Mouse (Mus musculus) left cerebral cortex, adult 8-10 months (tissue): ENCODE measurements around the gene Il6st. TPM values are rescaled to one million over a fixed set of nuclear protein-coding genes. Genes with fewer than 3 reads are reported as not detected.
A peak's percentile ranks its signal among the peaks of the same experiment; 100 is the strongest.

ENCODE experiments used
- DNase-seq, 2 experiments: peaks; one replicate each; pipeline ENCODE4 v3.0.0; 2022; ENCODE audit warnings: low spot score in 2 of 2
- total RNA-seq, 4 experiments: library from RNA; stranded (reverse); gene quantifications; 2 replicates each; pipeline ENCODE4 v1.2.4; 2022

The Il6st gene
- total RNA-seq, 4 experiments from 2014 or later, result 86.9 to 95.9 (median 91.0) TPM

GRCm38 (mm10) chr13:112479926-112480325 lies 16.1 kb downstream of the Il6st start:
- DNase-seq, result no peak

GRCm38 (mm10) chr13:112482525-112482924 lies 18.7 kb downstream of the Il6st start:
- DNase-seq, result no peak

DNA sequence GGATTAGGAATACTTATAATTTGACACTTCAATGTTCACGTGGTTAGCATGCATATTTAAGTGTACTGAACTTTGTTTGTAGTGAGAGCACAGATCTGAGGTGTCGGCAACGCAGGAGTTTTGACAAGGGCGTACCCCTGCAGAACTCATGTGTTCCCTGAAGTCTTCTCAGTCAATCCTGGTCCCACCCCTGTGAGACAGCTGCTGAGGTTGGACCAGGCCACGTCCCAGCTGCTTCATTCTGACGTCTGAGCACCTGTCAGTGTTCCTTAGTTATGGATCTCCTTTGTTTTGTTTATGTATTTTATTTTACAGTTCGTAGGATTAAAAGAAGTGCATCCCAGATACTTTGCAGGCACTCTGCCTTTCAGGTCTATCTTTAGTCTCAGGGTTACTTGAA lies 19.1 kb downstream of the Il6st start:
- no peak for DNase-seq

DNA sequence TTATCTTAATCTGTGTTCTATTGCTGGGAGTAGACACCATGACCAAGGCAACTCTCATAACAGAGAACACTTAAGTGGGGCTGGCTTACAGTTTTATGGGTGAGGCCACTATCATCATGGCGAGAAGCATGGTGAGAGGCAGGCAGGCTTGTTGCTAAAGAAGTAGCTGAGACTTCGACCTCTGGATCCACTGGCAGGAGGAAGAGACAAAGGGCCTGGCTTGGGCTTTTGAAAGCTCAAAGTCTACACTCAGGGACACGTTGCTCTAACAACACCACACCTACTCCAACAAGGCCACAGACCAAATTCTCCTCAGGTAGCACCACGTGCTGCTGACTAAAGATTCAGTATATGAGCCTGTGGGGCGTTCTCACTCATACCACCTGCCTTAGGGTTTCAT lies 22.4 kb downstream of the Il6st start:
- DNase-seq, result no peak

GRCm38 (mm10) chr13:112486676-112487075 lies 22.8 kb downstream of the Il6st start:
- DNase-seq, result no peak

DNA sequence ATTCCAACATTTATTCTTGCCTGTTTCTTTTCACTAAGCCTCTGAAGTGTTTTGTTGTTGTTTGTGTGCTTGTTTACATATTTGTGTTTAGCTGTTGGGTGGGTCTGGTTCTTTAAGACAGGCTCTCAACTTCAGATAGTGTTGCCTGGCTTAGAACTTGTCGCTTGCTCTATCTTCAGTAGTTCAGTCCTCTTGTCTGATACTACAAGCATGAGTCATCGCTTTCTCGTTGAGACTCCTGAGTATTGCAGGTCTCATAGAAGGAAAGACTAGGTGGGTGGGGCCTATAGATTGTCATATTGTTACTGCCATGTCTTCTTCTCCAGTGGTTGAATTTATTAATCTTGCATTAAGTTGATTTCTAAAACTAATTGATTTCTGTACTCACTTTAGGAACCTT lies 26.2 kb downstream of the Il6st start:
- DNase-seq, result no peak

DNA sequence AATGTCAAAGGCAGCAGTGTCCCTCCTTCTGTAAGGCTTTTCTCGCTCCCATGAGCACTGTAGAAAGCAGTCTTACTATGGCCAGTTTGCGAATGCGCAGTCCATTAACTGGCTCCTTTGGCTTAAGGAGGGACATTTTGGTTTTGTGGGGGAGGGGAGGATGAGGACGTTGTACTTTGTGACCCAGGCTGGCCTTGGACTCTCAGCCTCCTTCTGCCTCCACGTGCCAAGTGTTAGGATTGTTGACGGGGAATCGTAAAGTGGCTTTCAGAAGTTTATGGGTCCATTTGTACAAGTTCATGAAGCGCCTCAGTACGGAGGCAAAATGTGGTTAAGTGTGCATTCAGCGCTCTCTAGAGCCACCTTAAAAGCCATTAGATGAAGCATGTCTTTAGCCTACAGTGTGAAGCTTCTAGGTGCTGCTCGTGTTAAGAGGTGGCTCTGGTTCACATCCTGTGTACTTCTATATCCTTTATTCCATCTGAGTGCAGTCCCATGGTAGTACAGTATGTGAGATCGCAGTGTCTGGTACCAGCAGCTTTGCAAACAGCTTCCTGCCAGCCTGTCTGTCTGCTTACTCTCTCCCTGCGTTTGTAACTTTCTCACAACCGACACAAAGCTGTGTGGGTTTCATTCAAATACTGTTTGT lies 27.9 kb downstream of the Il6st start:
- DNase-seq, result no peak

DNA sequence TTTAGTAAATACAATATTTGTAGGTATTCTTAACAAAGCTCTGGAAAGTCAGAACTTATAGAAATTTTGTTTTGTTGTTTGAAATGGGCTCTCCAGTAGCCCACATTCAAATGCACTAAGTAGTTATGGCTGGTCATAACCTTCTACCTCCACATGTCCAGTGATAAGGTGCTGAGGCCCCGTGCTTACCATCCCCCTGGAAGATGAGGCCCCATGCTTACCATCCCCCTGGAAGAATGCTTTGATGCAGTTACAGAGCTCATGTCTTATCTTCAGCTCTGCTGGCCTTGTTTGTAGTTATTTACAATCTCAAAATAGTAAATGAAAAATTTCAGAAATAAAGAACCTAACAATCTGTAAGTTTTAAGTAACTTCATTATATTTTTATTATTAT lies 28.4 kb downstream of the Il6st start:
- DNase-seq, result no peak

DNA sequence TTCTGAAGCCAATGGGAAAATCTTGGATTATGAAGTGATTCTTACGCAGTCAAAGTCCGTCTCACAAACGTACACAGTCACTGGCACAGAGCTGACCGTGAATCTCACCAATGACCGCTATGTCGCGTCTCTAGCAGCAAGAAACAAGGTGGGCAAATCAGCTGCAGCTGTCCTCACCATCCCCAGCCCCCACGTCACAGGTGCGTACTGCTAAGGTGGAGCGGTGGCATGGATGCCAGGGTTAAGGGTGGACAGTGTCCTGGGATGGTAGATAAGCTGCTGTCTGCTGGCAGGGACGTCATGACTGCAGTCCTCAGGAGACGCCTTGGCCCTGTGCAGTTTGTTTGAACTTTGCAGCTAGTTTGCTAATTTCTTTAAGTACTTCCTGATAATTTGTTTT lies 30.7 kb downstream of the Il6st start:
- no peak for DNase-seq

DNA sequence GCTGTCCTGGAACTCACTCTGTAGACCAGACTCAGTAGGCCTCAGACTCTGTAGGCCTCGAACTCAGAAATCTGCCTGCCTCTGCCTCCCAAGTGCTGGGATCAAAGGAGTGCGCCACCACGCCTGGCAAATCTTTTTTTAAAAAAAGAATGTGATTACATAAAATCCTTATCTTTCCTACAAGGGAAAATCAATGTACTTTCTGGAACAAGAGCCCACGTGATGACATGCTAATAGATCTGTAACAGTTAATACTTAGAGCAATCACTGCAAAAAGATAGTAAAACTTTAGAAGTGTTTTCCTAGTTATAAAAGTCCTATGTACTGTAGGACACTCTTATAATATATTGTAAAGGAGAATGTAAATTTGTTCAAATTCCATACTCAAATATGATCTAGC lies 36.2 kb downstream of the Il6st start:
- no peak for DNase-seq

DNA sequence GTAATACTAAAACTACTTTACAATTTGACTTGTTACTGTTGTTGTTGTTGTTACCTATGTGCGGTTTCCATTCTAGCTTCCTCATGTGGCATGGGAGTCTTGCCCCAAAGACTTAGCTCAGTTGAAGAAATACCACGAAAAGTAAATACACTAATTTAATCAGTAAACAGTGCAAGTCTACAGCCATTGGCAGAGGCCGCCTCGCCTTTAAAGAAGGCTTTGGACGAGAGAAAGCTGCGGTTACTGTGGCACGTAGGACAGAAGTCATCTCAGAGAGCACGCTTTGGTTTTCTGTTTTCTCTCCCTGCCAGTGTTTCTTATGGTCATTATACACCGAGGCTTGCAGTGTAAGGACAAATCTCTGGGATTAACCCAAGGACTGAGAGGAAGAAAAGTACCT lies 36.6 kb downstream of the Il6st start:
- DNase-seq, result no peak

- no peak for DNase-seq
Measured at GRCm38 (mm10) chr13:112503846-112504245, 40.0 kb downstream of the Il6st start.

GRCm38 (mm10) chr13:112505436-112505835 lies 41.6 kb downstream of the Il6st start:
- no peak for DNase-seq

DNA sequence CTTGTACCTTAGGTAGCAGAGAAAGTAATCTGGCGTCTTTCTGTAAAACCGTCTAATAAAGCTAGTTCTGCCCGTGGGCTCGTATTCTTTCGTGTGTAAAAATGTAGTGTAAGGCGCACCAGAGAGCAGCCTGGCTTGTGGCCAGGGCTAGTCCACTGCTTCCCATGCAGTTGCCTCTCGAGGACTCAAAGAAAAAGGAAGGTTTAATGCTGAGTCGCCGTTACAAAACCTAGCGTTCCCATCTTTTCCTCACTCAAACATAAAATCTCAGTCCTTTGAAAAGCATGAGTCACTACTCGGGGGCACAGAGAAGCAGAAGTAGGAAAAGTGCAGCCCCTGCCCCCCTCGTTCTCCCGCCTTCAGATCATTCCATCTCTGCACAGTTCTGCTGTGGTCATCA lies 42.9 kb downstream of the Il6st start:
- DNase-seq, result no peak

GRCm38 (mm10) chr13:112507691-112508090 lies 43.8 kb downstream of the Il6st start:
- no peak for DNase-seq

DNA sequence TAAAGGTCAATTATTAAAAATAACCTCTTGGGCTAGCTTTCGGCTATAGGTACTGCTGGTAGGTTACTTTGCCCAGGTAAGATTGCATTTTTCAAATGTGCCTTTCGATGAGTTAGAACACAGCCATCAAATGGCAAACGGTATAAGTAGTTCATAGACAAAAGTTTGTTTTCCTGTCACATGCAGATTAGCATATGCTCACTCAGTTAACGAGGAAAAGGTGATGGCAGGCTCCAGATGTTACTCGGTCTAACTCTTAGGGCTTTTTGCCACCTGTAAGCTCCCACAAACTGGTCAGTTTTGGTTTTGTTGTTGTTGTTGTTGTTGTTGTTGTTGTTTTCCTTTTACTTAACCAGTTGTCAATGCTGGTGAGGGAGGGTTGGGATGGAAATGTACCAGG lies 44.6 kb downstream of the Il6st start:
- no peak for DNase-seq

DNA sequence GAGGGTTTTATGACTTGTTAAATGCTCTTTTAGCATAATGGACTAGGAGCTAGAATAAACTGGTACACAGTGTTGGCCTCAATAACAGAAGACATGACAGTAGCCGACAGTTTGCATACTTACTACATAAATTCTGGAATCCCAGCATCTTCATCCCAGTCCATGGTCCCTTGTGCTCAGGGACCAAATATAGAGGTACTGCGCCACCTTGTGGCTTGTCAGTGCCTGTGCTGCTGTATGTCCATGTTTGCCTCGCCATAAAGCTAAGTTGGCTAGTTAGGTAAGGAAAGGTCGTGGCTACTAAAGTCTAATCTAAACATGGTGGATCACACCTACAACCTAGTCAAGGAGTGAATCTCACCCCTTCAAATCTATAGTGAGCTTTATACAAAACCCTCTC lies 45.6 kb downstream of the Il6st start:
- DNase-seq, result peak in 1 of 2 experiments; percentile 33

DNA sequence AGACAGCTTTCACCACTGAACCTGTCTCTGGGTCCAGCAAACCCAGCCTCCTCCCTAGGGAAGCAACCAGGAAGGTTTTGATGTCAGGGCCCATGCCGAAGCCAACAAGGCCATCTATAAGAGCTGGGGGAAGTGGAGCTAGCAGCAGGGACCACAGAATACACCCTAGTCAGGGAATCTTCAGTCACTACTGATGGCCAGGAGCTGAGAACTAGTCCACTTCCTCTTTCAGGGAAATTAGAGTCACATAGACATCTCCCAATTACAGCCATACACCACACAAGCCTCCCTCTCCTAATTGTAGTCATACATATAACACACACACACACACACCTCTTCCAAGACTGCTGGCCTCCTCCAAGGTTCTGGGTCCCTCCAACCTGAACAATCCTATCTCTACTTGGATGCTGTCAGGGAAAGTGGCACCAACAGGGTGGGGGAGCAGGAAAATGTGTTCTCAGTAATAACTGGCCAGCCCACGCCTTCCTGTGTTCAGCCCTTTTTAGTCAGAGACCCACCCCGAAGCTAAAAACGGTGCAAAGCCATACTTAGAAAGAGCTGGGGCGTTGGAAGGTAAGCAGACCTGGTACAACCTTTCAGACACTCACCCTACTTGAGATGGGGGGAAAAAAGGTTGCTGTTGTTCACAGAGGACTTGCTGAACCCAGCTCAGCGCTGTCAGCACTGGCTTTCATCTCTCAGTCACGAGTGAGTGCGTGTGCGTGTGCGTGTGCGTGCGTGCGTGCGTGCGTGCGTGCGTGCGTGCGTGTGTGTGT lies 46.8 kb downstream of the Il6st start:
- DNase-seq, result no peak

GRCm38 (mm10) chr13:112511261-112511660 lies 47.4 kb downstream of the Il6st start:
- DNase-seq, result no peak

DNA sequence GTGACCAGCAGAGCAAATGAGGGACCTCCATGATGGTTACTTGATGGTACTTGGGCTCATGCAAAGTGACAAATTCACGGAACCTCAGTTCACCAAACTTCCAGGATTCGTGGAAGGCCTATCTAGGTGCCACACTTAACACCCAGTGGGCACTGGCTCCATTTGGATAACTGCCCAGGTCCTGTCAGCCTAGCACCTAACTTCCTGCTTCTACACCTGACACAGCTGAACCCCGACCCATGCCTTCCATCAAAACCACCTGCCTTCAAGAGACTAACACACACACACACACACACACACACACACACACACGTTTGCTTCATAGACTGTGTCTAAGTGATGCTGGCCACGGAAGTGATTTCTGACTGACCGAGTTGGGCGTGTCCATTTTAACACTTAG lies 47.9 kb downstream of the Il6st start:
- DNase-seq, result no peak

GRCm38 (mm10) chr13:112512824-112513223 lies 49.0 kb downstream of the Il6st start:
- no peak for DNase-seq

DNA sequence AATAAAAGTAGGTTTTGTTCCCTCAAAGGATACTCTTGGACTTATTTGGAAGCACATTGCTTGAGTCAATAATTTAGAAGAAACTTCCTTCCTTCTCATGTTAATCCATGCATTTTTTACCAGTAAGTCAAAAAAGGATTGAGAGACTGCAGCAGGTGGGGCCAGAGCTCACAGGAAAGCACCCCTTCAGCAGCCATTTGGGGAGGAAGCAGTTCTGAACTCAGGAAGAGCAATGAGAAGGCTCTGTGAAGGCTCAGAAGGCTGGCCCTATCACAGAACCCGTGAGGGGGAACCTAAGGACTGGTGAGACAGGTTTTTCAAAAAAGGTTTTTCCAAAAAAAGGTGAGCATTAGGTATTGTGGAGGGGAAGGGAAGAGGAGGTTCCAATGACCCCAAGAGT lies 50.7 kb downstream of the Il6st start:
- no peak for DNase-seq

DNA sequence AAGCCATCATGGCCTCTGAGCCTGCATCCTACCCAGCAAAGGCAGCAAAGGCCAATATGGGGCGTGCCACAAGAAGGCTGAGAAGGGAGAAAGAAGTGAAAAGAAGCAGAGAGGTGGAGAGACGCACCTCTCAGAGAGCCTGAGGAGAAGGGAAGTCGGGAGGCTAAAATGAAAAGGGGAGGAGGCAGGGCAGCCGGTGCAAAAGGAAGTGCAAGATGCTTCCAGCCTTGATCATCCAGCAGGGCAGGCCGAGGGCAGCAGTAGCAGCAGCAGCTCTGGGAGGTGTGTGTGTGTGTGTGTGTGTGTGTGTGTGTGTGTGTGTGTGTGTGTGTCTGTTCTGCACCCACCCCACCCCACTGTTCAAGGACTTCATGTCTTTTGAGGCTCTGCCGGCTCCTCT lies 58.4 kb downstream of the Il6st start:
- DNase-seq, result no peak
